Mouse (Mus musculus) adrenal gland, postnatal 10 days (tissue): ENCODE results near the gene Slc37a1. TPM values are rescaled to one million over a fixed set of nuclear protein-coding genes. Genes with fewer than 3 reads are reported as not detected.
A peak's percentile ranks its signal among the peaks of the same experiment; 100 is the strongest.
"Not testable (repeated sequence)": the region's sequence is repeated elsewhere in the genome, so short reads cannot be mapped to it uniquely, and the experiment has no call there.

Source experiments
- DNase-seq: peaks from one replicate; pipeline ENCODE4 v3.0.0; 2021; ENCODE audit warnings: mixed read lengths
- total RNA-seq, 2 experiments: library from RNA; stranded (reverse); gene quantifications; 2 replicates each; pipeline ENCODE4 v1.2.3; 2021

Slc37a1 gene
- total RNA-seq, 2 experiments from 2014 or later: 4.4 to 10.9 TPM

DNA sequence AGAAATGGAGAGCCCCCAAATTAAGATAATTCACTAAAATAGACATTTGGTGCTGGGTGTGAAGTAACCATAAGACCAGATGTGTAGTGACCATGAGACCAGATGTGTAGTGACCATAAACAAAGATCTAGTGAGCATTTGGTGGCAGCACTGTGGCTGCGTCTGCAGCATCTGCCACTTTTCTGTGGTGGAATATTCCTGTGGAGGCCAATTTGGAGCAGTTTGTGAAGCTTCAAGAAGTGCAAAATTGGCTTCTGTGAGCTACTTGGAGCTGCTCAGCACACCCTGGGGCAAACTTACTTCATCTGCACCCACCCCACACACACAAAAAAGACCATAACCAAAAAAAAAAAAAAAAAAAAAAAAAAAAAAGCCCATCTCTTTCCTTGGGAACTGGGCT lies 18.6 kb upstream of the Slc37a1 start:
- DNase-seq: peak; percentile 0

- peak; percentile 2 for DNase-seq
Measured at GRCm38 (mm10) chr17:31269761-31270160, 16.8 kb upstream of the Slc37a1 start.

- DNase-seq: peak; percentile 37
Measured at GRCm38 (mm10) chr17:31270246-31270645, 16.3 kb upstream of the Slc37a1 start.

GRCm38 (mm10) chr17:31270736-31271135 lies 15.9 kb upstream of the Slc37a1 start:
- DNase-seq: not testable (repeated sequence)

- peak; percentile 34 for DNase-seq
Measured at GRCm38 (mm10) chr17:31271136-31271851, 15.3 kb upstream of the Slc37a1 start.

GRCm38 (mm10) chr17:31272416-31273165 lies 14.0 kb upstream of the Slc37a1 start:
- no peak for DNase-seq

DNA sequence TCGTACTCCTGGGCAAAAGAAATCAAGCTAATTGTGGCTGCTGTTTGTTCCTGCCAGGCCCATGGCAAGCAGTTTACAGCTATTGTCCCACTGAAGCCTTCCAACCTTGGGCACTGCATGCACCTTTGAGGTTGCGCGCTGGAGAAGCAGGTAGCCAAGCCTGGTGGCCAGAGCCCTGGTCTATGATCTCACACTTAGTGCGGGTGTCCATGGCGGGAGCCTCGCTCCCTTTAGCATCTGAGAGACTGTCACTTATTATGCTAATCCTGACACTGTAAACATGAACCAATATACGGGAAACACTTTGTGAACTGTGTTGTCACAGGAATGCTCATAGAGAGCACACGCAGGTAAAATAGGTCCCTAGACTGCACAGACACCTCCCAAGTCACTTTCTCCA lies 13.0 kb upstream of the Slc37a1 start:
- no peak for DNase-seq

DNA sequence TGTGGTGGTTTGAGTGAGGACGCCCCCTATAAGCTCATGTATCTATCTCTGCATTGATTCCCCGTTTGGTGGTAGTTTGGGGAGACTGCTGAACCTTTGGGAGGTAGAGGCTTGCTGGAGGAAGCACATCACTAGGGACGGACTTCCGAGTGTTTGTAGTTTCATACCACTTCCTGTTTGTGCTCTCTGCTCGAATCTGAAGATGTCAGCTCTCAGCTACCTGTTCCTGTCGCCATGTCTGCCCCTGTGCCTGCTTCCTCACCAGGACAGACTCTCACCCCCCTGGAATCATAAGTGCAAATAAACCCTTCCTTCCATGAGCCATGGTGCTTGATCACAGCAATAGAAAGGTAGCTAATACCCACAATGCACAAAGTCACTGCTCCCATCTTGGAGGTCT lies 11.4 kb upstream of the Slc37a1 start:
- no peak for DNase-seq

DNA sequence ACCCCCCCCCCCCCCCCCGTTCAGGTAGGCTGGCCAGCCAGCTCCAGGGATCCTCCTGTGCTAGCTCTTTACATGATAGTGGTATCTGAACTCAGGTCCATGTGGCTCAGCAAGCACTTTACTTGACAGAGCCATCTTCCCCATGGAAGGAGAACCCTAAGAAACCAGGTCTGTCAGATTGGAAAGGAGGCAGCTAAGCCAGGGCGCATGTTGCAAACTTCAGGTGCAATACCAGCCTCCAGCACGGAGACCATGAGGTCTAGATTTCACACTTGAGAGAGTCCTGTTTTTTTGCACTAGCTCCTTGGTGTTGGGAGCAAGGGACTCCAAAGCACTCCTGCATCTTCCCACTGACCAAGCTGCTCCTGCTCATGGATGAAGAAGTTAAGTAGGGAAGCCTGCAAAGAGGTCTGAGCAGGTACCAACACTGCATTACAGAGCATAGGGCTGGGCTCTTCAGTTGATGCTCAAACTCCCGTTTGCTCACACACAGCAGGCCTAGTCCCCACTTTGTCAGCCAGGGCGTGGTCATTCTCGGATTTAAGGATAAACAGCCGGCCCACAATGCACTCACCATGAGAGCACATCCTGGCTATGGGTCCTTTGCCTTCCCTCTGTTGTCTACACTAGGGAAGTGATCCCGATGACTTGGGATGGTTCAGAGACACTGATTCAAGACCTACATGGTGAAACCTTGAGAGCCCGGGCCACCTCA lies 10.2 kb upstream of the Slc37a1 start:
- DNase-seq: no peak

- peak; percentile 100 for DNase-seq
Measured at GRCm38 (mm10) chr17:31276922-31277918, 9.4 kb upstream of the Slc37a1 start, which contains the start of gene Rsph1. Gene Rsph1 (minus strand): TSS chr17:31277383.

DNA sequence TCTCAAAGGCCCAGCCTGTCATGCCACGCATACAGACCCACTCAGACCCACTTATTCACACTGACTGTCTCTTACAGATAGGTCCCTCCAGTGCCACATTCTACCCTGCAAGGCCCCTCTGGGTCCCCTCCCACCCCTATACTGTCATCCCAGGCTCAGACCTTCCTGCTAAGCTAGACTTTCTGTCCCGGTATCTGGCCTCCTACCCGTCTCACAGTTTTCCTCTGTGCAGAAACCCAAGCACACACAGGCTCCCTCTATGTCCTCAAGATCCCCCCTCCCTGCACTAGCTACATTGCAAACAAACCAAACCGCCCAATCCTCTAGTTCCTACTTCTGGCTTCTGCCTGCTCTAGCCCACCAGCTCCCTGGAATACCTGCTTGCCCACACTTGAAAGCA lies 8.7 kb upstream of the Slc37a1 start:
- DNase-seq: no peak

DNA sequence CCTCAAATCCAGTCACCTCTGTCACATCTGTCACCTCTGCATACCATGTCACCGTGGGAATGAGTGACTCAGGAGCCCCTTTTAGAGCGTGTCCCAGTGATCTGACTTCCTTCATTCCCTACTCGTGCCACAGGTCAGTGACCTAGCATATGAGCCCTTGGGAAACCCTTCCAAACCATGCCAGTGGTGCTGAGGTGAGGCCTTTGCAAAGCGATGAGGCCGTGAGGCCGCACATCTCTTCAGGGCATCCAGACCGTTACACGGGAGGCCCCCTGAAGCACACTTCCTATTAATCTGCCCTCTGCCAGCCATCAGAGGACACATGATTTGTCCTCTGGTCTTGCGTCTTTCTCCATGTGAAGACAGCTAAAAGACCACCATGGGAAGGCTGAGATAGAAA lies 7.1 kb upstream of the Slc37a1 start:
- DNase-seq: no peak

- DNase-seq: no peak
Measured at GRCm38 (mm10) chr17:31280269-31280668, 6.3 kb upstream of the Slc37a1 start.

GRCm38 (mm10) chr17:31281830-31282686 lies 4.5 kb upstream of the Slc37a1 start:
- no peak for DNase-seq

GRCm38 (mm10) chr17:31282687-31283053 lies 3.9 kb upstream of the Slc37a1 start:
- DNase-seq: no peak

DNA sequence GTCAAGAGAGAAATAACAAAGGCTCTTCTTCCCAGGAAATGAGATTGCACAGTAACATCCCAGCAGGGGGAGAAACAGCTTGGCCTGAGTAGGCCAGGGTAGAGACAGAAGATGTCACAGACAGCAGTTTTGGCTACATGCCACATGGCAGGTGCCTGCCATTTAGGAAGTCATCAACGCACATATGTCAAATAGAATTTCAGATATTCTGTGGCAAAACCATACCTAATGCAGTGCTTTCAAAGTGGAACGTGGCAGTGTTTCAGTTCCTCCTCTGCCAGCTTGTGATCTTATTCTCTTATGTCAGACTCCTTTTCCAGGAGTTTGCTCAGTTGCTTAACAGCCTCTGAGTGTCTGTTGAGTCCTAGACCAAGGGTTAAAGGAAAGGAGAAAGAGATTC lies 725 bp upstream of the Slc37a1 start:
- no peak for DNase-seq

- no peak for DNase-seq
Measured at GRCm38 (mm10) chr17:31287216-31287615, 624 bp downstream of the Slc37a1 start.

DNA sequence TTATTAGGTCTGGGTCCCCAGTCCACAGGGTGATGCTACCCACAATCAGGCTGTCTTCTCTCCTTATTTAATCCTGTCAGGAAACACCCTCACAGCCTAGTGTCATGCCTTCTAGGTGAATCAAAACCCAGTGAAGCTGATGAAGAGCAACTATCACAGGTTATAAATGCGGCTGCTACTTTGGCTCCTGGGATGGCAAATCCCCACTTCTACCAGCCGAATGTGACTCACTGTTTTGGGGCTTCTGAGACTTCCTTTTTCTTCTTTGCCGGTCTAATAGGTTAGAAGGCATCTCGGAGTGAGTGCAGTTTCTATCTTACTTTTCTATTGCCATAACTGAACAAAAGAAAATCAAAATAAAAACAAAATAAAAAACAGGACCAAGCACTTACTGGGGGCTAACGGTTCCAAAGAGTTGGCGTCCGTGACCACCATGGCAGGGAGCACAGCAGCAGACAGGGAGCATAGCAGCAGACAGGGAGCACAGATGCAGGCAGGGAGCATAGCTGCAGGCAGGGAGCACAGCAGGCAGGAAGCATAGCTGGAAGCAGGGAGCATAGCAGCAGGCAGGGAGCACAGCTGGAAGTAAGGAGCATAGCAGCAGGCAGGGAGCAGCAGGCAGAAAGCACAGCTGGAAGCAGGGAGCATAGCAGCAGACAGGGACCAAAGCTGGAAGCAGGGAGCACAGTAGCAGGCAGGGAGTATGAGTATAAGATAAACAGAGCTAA lies 2.6 kb downstream of the Slc37a1 start:
- no peak for DNase-seq

DNA sequence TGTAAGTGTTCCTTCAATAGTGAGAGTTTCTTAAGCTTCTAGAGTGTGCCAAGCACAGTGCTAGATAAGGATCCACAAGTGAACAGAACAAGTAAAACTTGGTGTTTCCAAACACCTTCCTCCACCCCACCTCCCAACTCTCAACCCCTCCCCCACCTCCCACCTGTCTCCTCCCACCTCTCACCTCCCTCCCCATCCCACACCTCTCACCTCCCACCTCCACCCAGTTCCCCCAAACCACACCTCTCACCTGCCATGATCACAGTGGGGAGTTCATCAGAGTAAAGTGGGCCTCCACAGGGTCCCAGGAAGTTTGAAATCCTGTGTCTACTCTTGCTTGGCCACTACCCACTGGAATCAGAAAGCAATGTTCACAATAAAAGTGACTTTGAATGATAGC lies 3.7 kb downstream of the Slc37a1 start:
- no peak for DNase-seq

DNA sequence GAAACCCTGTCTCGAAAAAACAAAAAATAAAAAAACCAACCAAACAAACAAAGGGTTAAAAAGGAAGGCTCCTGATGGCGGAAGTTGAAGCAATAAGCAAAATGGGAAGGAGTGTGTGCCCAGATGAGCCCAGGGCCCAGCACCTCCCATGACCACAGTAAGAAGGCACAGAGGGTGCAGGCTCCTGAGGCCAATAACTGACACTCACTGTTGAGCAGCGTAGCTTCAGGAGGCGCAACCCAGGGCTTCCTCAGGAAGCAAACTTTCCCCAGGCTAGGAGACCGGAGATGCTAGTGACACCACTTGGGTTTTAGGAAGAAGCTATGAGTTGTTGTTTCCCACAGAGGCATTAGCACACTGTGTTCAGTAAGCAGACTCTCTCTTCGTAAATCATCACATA lies 4.3 kb downstream of the Slc37a1 start:
- DNase-seq: no peak
